Mouse (Mus musculus): ENCODE measurements around the gene Nat8l. TPM values are rescaled to one million over a fixed set of nuclear protein-coding genes. Genes with fewer than 3 reads are reported as not detected.
A peak's percentile ranks its signal among the peaks of the same experiment; 100 is the strongest.
"Not testable (repeated sequence)": the region's sequence is repeated elsewhere in the genome, so short reads cannot be mapped to it uniquely, and the experiment has no call there.

The Nat8l gene
- polyA plus RNA-seq (2012; ENCODE audit: insufficient read depth, insufficient read length, low replicate concordance, missing spikeins) = 93.3 TPM in 1 of 2 replicates, not detected in the other

GRCm38 (mm10) chr5:33995843-33996693 is at the start of gene Nat8l:
Gene Nat8l, plus strand, starts transcription at chr5:33995984.
- Histone ChIP-seq H3K27ac (ENCODE audit: insufficient read depth, low read depth, low read length) (peak within 1 kb of the TSS; percentile 91), H3K4me1 (ENCODE audit: control insufficient read depth, insufficient read depth, low read length) (peaks cover 40% of the 10 kb centered on the region), H3K4me3 (ENCODE audit: insufficient read depth, low read depth, low read length) (peak within 1 kb of the TSS; percentile 86)
- TF ChIP-seq POLR2A (IDR thresholded peaks at IDR 0.05; ENCODE audit: insufficient read depth, low read depth, low read length) = peak; percentile 61
- TF ChIP-seq CTCF (IDR thresholded peaks at IDR 0.05; ENCODE audit: insufficient read depth, low read depth, low read length) = no peak
- under 1% methylated on average over 90 of the region's 90 CpGs for WGBS

- whole genome bisulfite sequencing = 89% methylated on average over 16 of the region's 16 CpGs
- not testable (repeated sequence) for H3K4me1 ChIP-seq (ENCODE audit: control insufficient read depth, insufficient read depth, low read length); H3K27ac ChIP-seq (ENCODE audit: insufficient read depth, low read depth, low read length); H3K4me3 ChIP-seq (ENCODE audit: insufficient read depth, low read depth, low read length)
Measured at GRCm38 (mm10) chr5:33947035-33947434, 48.7 kb upstream of the Nat8l start.

GRCm38 (mm10) chr5:33948314-33948713 is 47.5 kb upstream of the Nat8l start:
- Histone ChIP-seq H3K27ac (ENCODE audit: insufficient read depth, low read depth, low read length) (no peak overlapping the region), H3K4me3 (ENCODE audit: insufficient read depth, low read depth, low read length) (no peak overlapping the region), H3K4me1 (ENCODE audit: control insufficient read depth, insufficient read depth, low read length) (no peaks in the 10 kb centered on the region)
- 79% methylated on average over 4 of the region's 4 CpGs for WGBS
- no peak for TF ChIP-seq POLR2A (IDR thresholded peaks at IDR 0.05; ENCODE audit: insufficient read depth, low read depth, low read length)
- no peak for TF ChIP-seq CTCF (IDR thresholded peaks at IDR 0.05; ENCODE audit: insufficient read depth, low read depth, low read length)

DNA sequence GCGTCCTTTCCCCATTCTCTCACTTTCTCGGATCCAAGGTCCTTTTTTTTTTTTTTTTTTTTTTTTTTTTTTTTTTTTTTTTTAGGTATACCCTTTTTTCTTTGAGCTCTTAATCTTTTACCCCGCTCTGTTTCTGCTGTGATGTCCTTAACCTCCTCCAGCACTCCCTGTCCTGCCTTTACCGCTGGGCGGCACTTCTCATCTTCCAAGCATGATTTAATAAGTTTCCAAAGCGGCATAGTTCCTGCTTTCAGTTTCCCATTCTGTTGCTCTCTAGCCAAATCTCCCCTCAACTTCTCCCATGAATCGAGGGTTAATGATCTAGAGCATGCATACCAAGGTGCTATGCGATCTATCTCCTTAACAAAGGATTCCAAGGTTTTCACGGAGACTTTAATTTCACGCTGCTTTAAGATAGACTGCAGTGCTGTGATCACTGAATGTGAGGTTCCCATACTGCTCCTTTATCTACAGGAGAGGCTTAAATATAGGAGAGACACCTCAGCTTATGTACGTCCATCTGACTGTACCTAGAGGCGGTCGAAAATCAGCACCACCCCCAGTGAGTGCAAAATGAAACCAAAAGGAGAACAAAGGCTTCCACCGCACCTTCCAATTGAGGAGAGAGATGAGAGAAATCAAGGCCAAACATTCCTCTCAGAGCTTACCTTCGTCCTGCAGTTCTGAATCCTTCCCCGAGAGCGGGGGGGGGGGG is 42.2 kb upstream of the Nat8l start:
- H3K4me1 ChIP-seq (ENCODE audit: control insufficient read depth, insufficient read depth, low read length) = no peaks in the 10 kb centered on the region
- H3K27ac ChIP-seq (ENCODE audit: insufficient read depth, low read depth, low read length) = 0 out of 2 replicates have a peak overlapping the region, but pooled peaks have one; percentile 24
- no peak for TF ChIP-seq CTCF (IDR thresholded peaks at IDR 0.05; ENCODE audit: insufficient read depth, low read depth, low read length)
- TF ChIP-seq POLR2A (IDR thresholded peaks at IDR 0.05; ENCODE audit: insufficient read depth, low read depth, low read length) = no peak
- 43% methylated on average over 17 of the region's 17 CpGs for WGBS
- H3K4me3 ChIP-seq (ENCODE audit: insufficient read depth, low read depth, low read length) = peak overlapping the region; percentile 59

DNA sequence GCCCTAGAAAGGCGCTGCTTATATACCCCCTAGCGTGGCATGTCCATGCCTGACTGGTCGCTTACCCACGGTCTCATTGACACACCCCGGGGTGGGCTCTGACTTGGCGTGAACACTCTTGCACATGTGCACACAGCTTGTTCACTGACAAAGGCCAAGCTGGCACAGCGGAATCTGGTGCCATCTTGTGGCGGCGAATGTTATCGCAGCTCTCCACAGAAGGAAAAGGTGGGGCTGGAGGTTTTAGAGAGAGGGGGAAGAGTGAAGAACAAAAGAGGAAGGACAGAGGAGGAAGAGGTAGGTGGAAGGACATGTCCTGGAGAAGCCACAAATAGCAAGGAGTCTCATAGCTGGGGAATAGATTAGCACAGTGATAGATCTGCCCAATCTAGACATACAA is 41.4 kb upstream of the Nat8l start:
- TF ChIP-seq POLR2A (IDR thresholded peaks at IDR 0.05; ENCODE audit: insufficient read depth, low read depth, low read length) (no peak), CTCF (IDR thresholded peaks at IDR 0.05; ENCODE audit: insufficient read depth, low read depth, low read length) (peak; percentile 82)
- Histone ChIP-seq H3K4me3 (ENCODE audit: insufficient read depth, low read depth, low read length) (peak overlapping the region; percentile 59), H3K27ac (ENCODE audit: insufficient read depth, low read depth, low read length) (no peak overlapping the region), H3K4me1 (ENCODE audit: control insufficient read depth, insufficient read depth, low read length) (no peaks in the 10 kb centered on the region)
- WGBS = 10% methylated on average over 10 of the region's 10 CpGs

GRCm38 (mm10) chr5:33955868-33956267 is 39.9 kb upstream of the Nat8l start:
- 85% methylated on average over 4 of the region's 4 CpGs for WGBS
- Histone ChIP-seq H3K4me1 (ENCODE audit: control insufficient read depth, insufficient read depth, low read length) (no peaks in the 10 kb centered on the region), H3K27ac (ENCODE audit: insufficient read depth, low read depth, low read length) (no peak overlapping the region), H3K4me3 (ENCODE audit: insufficient read depth, low read depth, low read length) (no peak overlapping the region)
- TF ChIP-seq CTCF (IDR thresholded peaks at IDR 0.05; ENCODE audit: insufficient read depth, low read depth, low read length) = no peak
- no peak for TF ChIP-seq POLR2A (IDR thresholded peaks at IDR 0.05; ENCODE audit: insufficient read depth, low read depth, low read length)

GRCm38 (mm10) chr5:33959382-33959781 is 36.4 kb upstream of the Nat8l start:
- no peaks in the 10 kb centered on the region for H3K4me1 ChIP-seq (ENCODE audit: control insufficient read depth, insufficient read depth, low read length)
- H3K27ac ChIP-seq (ENCODE audit: insufficient read depth, low read depth, low read length) = no peak overlapping the region
- no peak for TF ChIP-seq CTCF (IDR thresholded peaks at IDR 0.05; ENCODE audit: insufficient read depth, low read depth, low read length)
- no peak for TF ChIP-seq POLR2A (IDR thresholded peaks at IDR 0.05; ENCODE audit: insufficient read depth, low read depth, low read length)
- no peak overlapping the region for H3K4me3 ChIP-seq (ENCODE audit: insufficient read depth, low read depth, low read length)
- WGBS = 78% methylated on average over 4 of the region's 4 CpGs

DNA sequence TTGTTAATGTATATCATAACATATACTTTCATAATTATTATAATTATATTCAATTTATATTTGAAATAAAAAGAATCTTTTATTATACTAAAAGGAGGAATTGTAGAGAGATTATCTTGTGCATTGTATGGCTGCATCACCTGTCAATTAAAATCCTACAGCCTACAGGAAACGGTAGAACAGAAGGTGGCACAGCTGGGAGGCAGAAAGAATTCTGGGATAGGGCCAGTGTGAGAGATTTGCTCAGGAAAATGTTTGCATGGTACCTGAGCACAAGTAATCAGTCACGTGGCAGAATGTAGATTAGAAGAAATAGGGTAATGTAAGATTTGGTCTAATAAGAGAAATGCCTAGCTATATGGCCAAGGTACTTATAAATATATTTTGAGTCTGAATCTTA is 21.0 kb upstream of the Nat8l start:
- Histone ChIP-seq H3K4me1 (ENCODE audit: control insufficient read depth, insufficient read depth, low read length) (no peaks in the 10 kb centered on the region), H3K4me3 (ENCODE audit: insufficient read depth, low read depth, low read length) (no peak overlapping the region), H3K27ac (ENCODE audit: insufficient read depth, low read depth, low read length) (no peak overlapping the region)
- TF ChIP-seq CTCF (IDR thresholded peaks at IDR 0.05; ENCODE audit: insufficient read depth, low read depth, low read length) (no peak), POLR2A (IDR thresholded peaks at IDR 0.05; ENCODE audit: insufficient read depth, low read depth, low read length) (no peak)
- WGBS = 52% methylated on average over 2 of the region's 2 CpGs

DNA sequence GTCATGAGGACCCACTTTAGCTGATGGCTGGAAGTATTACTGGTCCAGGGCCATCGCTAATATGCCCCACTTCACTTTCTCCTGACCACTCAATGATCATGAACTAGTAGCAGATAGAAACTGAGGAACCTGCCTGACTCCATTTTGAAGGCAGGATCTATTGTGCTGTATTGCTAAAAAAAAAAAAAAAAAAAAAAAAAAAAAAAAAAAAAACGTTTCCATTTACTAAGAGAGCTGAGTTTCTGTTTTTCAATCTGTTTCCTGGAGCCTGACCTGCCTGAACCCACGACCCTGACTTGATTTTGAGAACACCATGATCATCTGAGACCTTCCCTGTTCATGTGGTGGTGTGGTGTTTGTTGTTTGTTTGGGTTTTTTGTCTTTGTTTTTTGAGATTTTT is 19.5 kb upstream of the Nat8l start:
- no peak for TF ChIP-seq CTCF (IDR thresholded peaks at IDR 0.05; ENCODE audit: insufficient read depth, low read depth, low read length)
- TF ChIP-seq POLR2A (IDR thresholded peaks at IDR 0.05; ENCODE audit: insufficient read depth, low read depth, low read length) = no peak
- Histone ChIP-seq H3K27ac (ENCODE audit: insufficient read depth, low read depth, low read length) (no peak overlapping the region), H3K4me1 (ENCODE audit: control insufficient read depth, insufficient read depth, low read length) (no peaks in the 10 kb centered on the region), H3K4me3 (ENCODE audit: insufficient read depth, low read depth, low read length) (no peak overlapping the region)
- WGBS = 43% methylated on average over 3 of the region's 3 CpGs

Measured in olfactory bulb, adult 2 months (tissue).